Mouse (Mus musculus): ENCODE data around the gene Hmgb1.

DNA sequence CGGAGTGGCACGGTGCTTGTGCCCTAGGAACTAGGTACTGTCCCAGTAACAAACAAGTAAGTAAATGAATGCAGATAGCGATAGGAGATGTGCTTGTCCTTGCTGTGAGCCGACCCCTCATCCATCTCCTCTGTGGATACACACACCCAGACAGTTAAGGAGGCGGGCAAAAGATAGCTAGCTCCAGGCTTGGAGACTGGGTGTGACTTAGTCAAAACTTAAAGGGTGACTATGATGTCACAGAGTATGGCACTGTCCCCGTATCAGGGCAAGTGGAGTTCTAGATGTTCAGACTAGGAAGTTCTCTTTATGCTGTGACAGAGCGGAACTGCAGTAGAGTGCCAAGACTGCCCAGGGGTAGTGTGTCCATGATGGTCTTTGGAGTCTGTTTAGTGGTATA is 37.6 kb downstream of the Hmgb1 start:
- TF ChIP-seq POLR2A (IDR thresholded peaks at IDR 0.05; ENCODE audit: insufficient read length, low read depth) (no peak), MAX (IDR thresholded peaks at IDR 0.05; ENCODE audit: low read depth) (no peak), E2F4 (IDR thresholded peaks at IDR 0.05; ENCODE audit: insufficient read depth) (no peak), POLR2AphosphoS2 (IDR thresholded peaks at IDR 0.05; ENCODE audit: insufficient read length, low read depth) (no peak), TCF12 (IDR thresholded peaks at IDR 0.05; ENCODE audit: insufficient read depth, poor library complexity, severe bottlenecking) (no peak), CEBPB (IDR thresholded peaks at IDR 0.05; ENCODE audit: insufficient read depth, poor library complexity, severe bottlenecking) (no peak), USF1 (IDR thresholded peaks at IDR 0.05; ENCODE audit: low read depth) (no peak), MYOD1 (IDR thresholded peaks at IDR 0.05; ENCODE audit: control insufficient read depth in 1 of 3, insufficient read length in 2 of 3, low read depth in 2 of 3) (no peak), SRF (IDR thresholded peaks at IDR 0.05; ENCODE audit: control insufficient read depth, insufficient read length, low read depth) (no peak)
